Mouse (Mus musculus) lung, postnatal 25 days (tissue): ENCODE results near the gene Krtap5-2.
A peak's percentile ranks its signal among the peaks of the same experiment; 100 is the strongest.
"Not testable (repeated sequence)": the region's sequence is repeated elsewhere in the genome, so short reads cannot be mapped to it uniquely, and the experiment has no call there.

Experiments
- DNase-seq: peaks from one replicate; pipeline ENCODE4 v3.0.0; 2022; ENCODE audit warnings: low spot score

Gene Krtap5-2

GRCm38 (mm10) chr7:142175905-142176304 is at the start of gene Krtap5-2:
Krtap5-2 (minus strand) TSS chr7:142176005.
- DNase-seq, result not testable (repeated sequence)

- DNase-seq, result no peak
Observed at GRCm38 (mm10) chr7:142224518-142224917, 48.7 kb upstream of the Krtap5-2 start.

- not testable (repeated sequence) for DNase-seq
Observed at GRCm38 (mm10) chr7:142212136-142212535, 36.3 kb upstream of the Krtap5-2 start.

GRCm38 (mm10) chr7:142211559-142211958 is 35.8 kb upstream of the Krtap5-2 start, which contains the start of gene Gm7579:
Gm7579 (plus strand) TSS chr7:142211859.
- no peak for DNase-seq

- not testable (repeated sequence) for DNase-seq
Observed at GRCm38 (mm10) chr7:142206891-142207290, 31.1 kb upstream of the Krtap5-2 start.

GRCm38 (mm10) chr7:142205488-142205887 is 29.7 kb upstream of the Krtap5-2 start:
- DNase-seq, result no peak

GRCm38 (mm10) chr7:142201064-142201463 is 25.3 kb upstream of the Krtap5-2 start, which contains the start of gene Krtap5-3:
Krtap5-3 (plus strand) TSS chr7:142201364.
- no peak for DNase-seq

- no peak for DNase-seq
Observed at GRCm38 (mm10) chr7:142198748-142199147, 22.9 kb upstream of the Krtap5-2 start.

- DNase-seq, result no peak
Observed at GRCm38 (mm10) chr7:142190289-142190688, 14.5 kb upstream of the Krtap5-2 start, which contains the start of gene Gm10153. Gm10153 (minus strand) TSS chr7:142190389.

GRCm38 (mm10) chr7:142188156-142188555 is 12.4 kb upstream of the Krtap5-2 start:
- DNase-seq, result no peak

- no peak for DNase-seq
Observed at GRCm38 (mm10) chr7:142181021-142181420, 5.2 kb upstream of the Krtap5-2 start.

GRCm38 (mm10) chr7:142178685-142179084 is 2.9 kb upstream of the Krtap5-2 start:
- DNase-seq, result no peak

GRCm38 (mm10) chr7:142169836-142170235 is 6.0 kb downstream of the Krtap5-2 start:
- no peak for DNase-seq

GRCm38 (mm10) chr7:142165639-142166038 is 10.2 kb downstream of the Krtap5-2 start, which contains the start of gene Gm4553:
Gm4553 (minus strand) TSS chr7:142165739.
- DNase-seq, result not testable (repeated sequence)

GRCm38 (mm10) chr7:142159366-142159765 is 16.4 kb downstream of the Krtap5-2 start:
- DNase-seq, result no peak

GRCm38 (mm10) chr7:142157013-142157412 is 18.8 kb downstream of the Krtap5-2 start, which contains the start of gene Gm29735:
Gm29735 (minus strand) TSS chr7:142157113.
- not testable (repeated sequence) for DNase-seq

- no peak for DNase-seq
Observed at GRCm38 (mm10) chr7:142155308-142155707, 20.5 kb downstream of the Krtap5-2 start.

GRCm38 (mm10) chr7:142152191-142152590 is 23.6 kb downstream of the Krtap5-2 start:
- DNase-seq, result no peak

- DNase-seq, result no peak
Observed at GRCm38 (mm10) chr7:142148633-142149032, 27.2 kb downstream of the Krtap5-2 start.

GRCm38 (mm10) chr7:142146033-142146432 is 29.8 kb downstream of the Krtap5-2 start:
- DNase-seq, result peak; percentile 60

- DNase-seq, result no peak
Observed at GRCm38 (mm10) chr7:142145413-142145940, 30.3 kb downstream of the Krtap5-2 start.

GRCm38 (mm10) chr7:142144507-142144906 is 31.3 kb downstream of the Krtap5-2 start, which contains the start of gene Gm45337:
Gm45337 (minus strand) TSS chr7:142144607.
- DNase-seq, result no peak

GRCm38 (mm10) chr7:142143506-142144010 is 32.2 kb downstream of the Krtap5-2 start:
- DNase-seq, result not testable (repeated sequence)

GRCm38 (mm10) chr7:142140696-142141095 is 35.1 kb downstream of the Krtap5-2 start:
- no peak for DNase-seq
